Mouse (Mus musculus): ENCODE measurements around the gene St13. TPM values are rescaled to one million over a fixed set of nuclear protein-coding genes. Genes with fewer than 3 reads are reported as not detected.

The St13 gene
- polyA plus RNA-seq, 1 experiment from 2014 or later, result 199 TPM

- no peak for ATAC-seq
- Histone ChIP-seq H3K9ac (no peak overlapping the region), H3K4me3 (no peak overlapping the region), H3K4me1 (peaks cover 28% of the 10 kb centered on the region), H3K4me2 (no peak overlapping the region), H3K27ac (no peak overlapping the region), H3K27me3 (no peaks in the 10 kb centered on the region), H3K9me3 (replicated peaks) (no peaks in the 10 kb centered on the region), H3K36me3 (ENCODE audit: poor library complexity, severe bottlenecking) (peaks cover 46% of the 10 kb centered on the region)
- 70% methylated on average over 1 of the region's 1 CpGs for WGBS
These were observed 37.4 kb downstream of the St13 start for GRCm38 (mm10) chr15:81362501-81362900.

GRCm38 (mm10) chr15:81361417-81362015 is 38.4 kb downstream of the St13 start:
- H3K4me3 ChIP-seq, result peak overlapping the region; percentile 71; the same call in 1 of the 2 replicates
- H3K4me1 ChIP-seq, result peaks cover 37% of the 10 kb centered on the region
- H3K4me2 ChIP-seq, result peak overlapping the region; percentile 84; the same call in 1 of the 2 replicates
- H3K36me3 ChIP-seq (ENCODE audit: poor library complexity, severe bottlenecking), result peaks cover 36% of the 10 kb centered on the region
- H3K9ac ChIP-seq, result no peak overlapping the region
- H3K9me3 ChIP-seq (replicated peaks), result no peaks in the 10 kb centered on the region
- 43% methylated on average over 10 of the region's 10 CpGs for WGBS
- no peak for ATAC-seq
- no peaks in the 10 kb centered on the region for H3K27me3 ChIP-seq
- H3K27ac ChIP-seq, result 0 out of 2 replicates have a peak overlapping the region, but pooled peaks have one; percentile 66

GRCm38 (mm10) chr15:81361022-81361404 is 38.9 kb downstream of the St13 start:
- ATAC-seq, result peak; percentile 53; the same call in 1 of the 2 replicates
- Histone ChIP-seq H3K27ac (peak overlapping the region; percentile 66; the same call in 1 of the 2 replicates), H3K9me3 (replicated peaks) (no peaks in the 10 kb centered on the region), H3K36me3 (ENCODE audit: poor library complexity, severe bottlenecking) (peaks cover 31% of the 10 kb centered on the region), H3K4me1 (peaks cover 37% of the 10 kb centered on the region), H3K4me3 (peak overlapping the region; percentile 71), H3K4me2 (peak overlapping the region; percentile 84), H3K27me3 (no peaks in the 10 kb centered on the region), H3K9ac (no peak overlapping the region; the same call in 1 of the 2 replicates)
- 41% methylated on average over 6 of the region's 6 CpGs for WGBS

- Histone ChIP-seq H3K27ac (peak within 1 kb of the TSS; percentile 66), H3K9ac (peak within 1 kb of the TSS; percentile 77), H3K9me3 (replicated peaks) (no peaks in the 10 kb centered on the region), H3K4me3 (peak within 1 kb of the TSS; percentile 71), H3K36me3 (ENCODE audit: poor library complexity, severe bottlenecking) (peaks cover 26% of the 10 kb centered on the region), H3K4me1 (peaks cover 37% of the 10 kb centered on the region), H3K27me3 (no peaks in the 10 kb centered on the region), H3K4me2 (peak within 1 kb of the TSS; percentile 84)
- 2% methylated on average over 30 of the region's 30 CpGs for WGBS
- peak; percentile 100 for ATAC-seq
These were observed 39.4 kb downstream of the St13 start, which contains the start of gene Slc25a17 for GRCm38 (mm10) chr15:81360345-81361021. Gene Slc25a17 (minus strand): TSS chr15:81360812.

GRCm38 (mm10) chr15:81359421-81359820 is 40.5 kb downstream of the St13 start:
- no peak overlapping the region for H3K9ac ChIP-seq
- no peaks in the 10 kb centered on the region for H3K27me3 ChIP-seq
- ATAC-seq, result no peak
- H3K36me3 ChIP-seq (ENCODE audit: poor library complexity, severe bottlenecking), result peaks cover 16% of the 10 kb centered on the region
- peaks cover 37% of the 10 kb centered on the region for H3K4me1 ChIP-seq
- H3K4me3 ChIP-seq, result peak overlapping the region; percentile 71; the same call in 1 of the 2 replicates
- 82% methylated on average over 5 of the region's 5 CpGs for WGBS
- H3K4me2 ChIP-seq, result peak overlapping the region; percentile 84
- no peaks in the 10 kb centered on the region for H3K9me3 ChIP-seq (replicated peaks)
- no peak overlapping the region for H3K27ac ChIP-seq

- H3K9ac ChIP-seq, result no peak overlapping the region
- peaks cover 37% of the 10 kb centered on the region for H3K4me1 ChIP-seq
- no peak overlapping the region for H3K4me3 ChIP-seq
- ATAC-seq, result no peak
- H3K9me3 ChIP-seq (replicated peaks), result no peaks in the 10 kb centered on the region
- peak overlapping the region; percentile 84; the same call in 1 of the 2 replicates for H3K4me2 ChIP-seq
- H3K36me3 ChIP-seq (ENCODE audit: poor library complexity, severe bottlenecking), result peaks cover 11% of the 10 kb centered on the region
- H3K27me3 ChIP-seq, result no peaks in the 10 kb centered on the region
- WGBS, result 93% methylated on average over 3 of the region's 3 CpGs
- H3K27ac ChIP-seq, result no peak overlapping the region
These were observed 40.9 kb downstream of the St13 start for GRCm38 (mm10) chr15:81358943-81359342.

GRCm38 (mm10) chr15:81356946-81357345 is 42.9 kb downstream of the St13 start:
- Histone ChIP-seq H3K27ac (no peak overlapping the region), H3K4me1 (peaks cover 37% of the 10 kb centered on the region), H3K4me3 (no peak overlapping the region), H3K36me3 (ENCODE audit: poor library complexity, severe bottlenecking) (no peaks in the 10 kb centered on the region), H3K4me2 (no peak overlapping the region), H3K27me3 (no peaks in the 10 kb centered on the region), H3K9me3 (replicated peaks) (no peaks in the 10 kb centered on the region), H3K9ac (no peak overlapping the region)
- no peak for ATAC-seq
- WGBS, result 50% methylated on average over 5 of the region's 5 CpGs

- Histone ChIP-seq H3K27me3 (no peaks in the 10 kb centered on the region), H3K4me2 (no peak overlapping the region), H3K9me3 (replicated peaks) (no peaks in the 10 kb centered on the region), H3K4me1 (peaks cover 34% of the 10 kb centered on the region), H3K27ac (no peak overlapping the region), H3K9ac (no peak overlapping the region), H3K36me3 (ENCODE audit: poor library complexity, severe bottlenecking) (no peaks in the 10 kb centered on the region), H3K4me3 (no peak overlapping the region)
- no peak for ATAC-seq
- WGBS, result 60% methylated on average over 3 of the region's 3 CpGs
These were observed 44.6 kb downstream of the St13 start for GRCm38 (mm10) chr15:81355146-81355761.

GRCm38 (mm10) chr15:81352638-81353037 is 47.2 kb downstream of the St13 start:
- no peaks in the 10 kb centered on the region for H3K9me3 ChIP-seq (replicated peaks)
- ATAC-seq, result no peak
- H3K27me3 ChIP-seq, result no peaks in the 10 kb centered on the region
- no peak overlapping the region for H3K4me2 ChIP-seq
- H3K4me1 ChIP-seq, result peaks cover 18% of the 10 kb centered on the region
- no peak overlapping the region for H3K9ac ChIP-seq
- H3K27ac ChIP-seq, result no peak overlapping the region
- H3K4me3 ChIP-seq, result no peak overlapping the region
- WGBS, result 56% methylated on average over 1 of the region's 1 CpGs
- no peaks in the 10 kb centered on the region for H3K36me3 ChIP-seq (ENCODE audit: poor library complexity, severe bottlenecking)

- Histone ChIP-seq H3K4me3 (no peak overlapping the region), H3K27me3 (no peaks in the 10 kb centered on the region), H3K9me3 (replicated peaks) (no peaks in the 10 kb centered on the region), H3K4me1 (peaks cover 7% of the 10 kb centered on the region), H3K9ac (no peak overlapping the region), H3K4me2 (no peak overlapping the region), H3K27ac (peak overlapping the region; percentile 20; the same call in 1 of the 2 replicates), H3K36me3 (ENCODE audit: poor library complexity, severe bottlenecking) (no peaks in the 10 kb centered on the region)
- no peak for ATAC-seq
- WGBS, result 35% methylated on average over 1 of the region's 1 CpGs
These were observed 49.5 kb downstream of the St13 start for GRCm38 (mm10) chr15:81350401-81350800.

- H3K27ac ChIP-seq, result no peak overlapping the region
- ATAC-seq, result no peak
- no peaks in the 10 kb centered on the region for H3K27me3 ChIP-seq
- peaks cover 7% of the 10 kb centered on the region for H3K4me1 ChIP-seq
- H3K4me2 ChIP-seq, result no peak overlapping the region
- no peak overlapping the region for H3K4me3 ChIP-seq
- H3K9me3 ChIP-seq (replicated peaks), result no peaks in the 10 kb centered on the region
- 90% methylated on average over 2 of the region's 2 CpGs for WGBS
- no peak overlapping the region for H3K9ac ChIP-seq
- peaks cover 9% of the 10 kb centered on the region; the same call in 1 of the 2 replicates for H3K36me3 ChIP-seq (ENCODE audit: poor library complexity, severe bottlenecking)
These were observed 51.5 kb downstream of the St13 start for GRCm38 (mm10) chr15:81348366-81348765.

- peaks cover 13% of the 10 kb centered on the region; the same call in 1 of the 2 replicates for H3K36me3 ChIP-seq (ENCODE audit: poor library complexity, severe bottlenecking)
- H3K9me3 ChIP-seq (replicated peaks), result no peaks in the 10 kb centered on the region
These were observed 52.4 kb downstream of the St13 start for GRCm38 (mm10) chr15:81347466-81347865.

More at GRCm38 (mm10) chr15:81347466-81347865, 52.4 kb downstream of the St13 start:
- Histone ChIP-seq H3K4me2 (no peak overlapping the region), H3K4me3 (no peak overlapping the region), H3K27me3 (no peaks in the 10 kb centered on the region), H3K9ac (no peak overlapping the region; the same call in 1 of the 2 replicates), H3K27ac (no peak overlapping the region), H3K4me1 (peaks cover 7% of the 10 kb centered on the region)
- ATAC-seq, result no peak
- WGBS, result 95% methylated on average over 2 of the region's 2 CpGs
